Mouse (Mus musculus) liver, adult 2 months (tissue): ENCODE measurements around the gene Hgd.

Experiments
- CTCF ChIP-seq: fragments of 200-500 bp; IDR thresholded peaks from 2 replicates; pipeline ENCODE4 v1.5.1; 2011; ENCODE audit warnings: low read depth, low read length, control low read depth
- POLR2A ChIP-seq: fragments of 200-500 bp; IDR thresholded peaks from 2 replicates; pipeline ENCODE4 v1.6.1; 2011; ENCODE audit warnings: low read length, control low read depth; ENCODE audit not compliant: insufficient read depth; ENCODE audit errors: extremely low read depth

- TF ChIP-seq CTCF (no peak), POLR2A (no peak)
Measured at GRCm38 (mm10) chr16:37611072-37611471, 31.1 kb downstream of the Hgd start.
